Mouse (Mus musculus): ENCODE results near the gene Gapvd1. TPM values are rescaled to one million over a fixed set of nuclear protein-coding genes. Genes with fewer than 3 reads are reported as not detected.
"Not testable (repeated sequence)": the region's sequence is repeated elsewhere in the genome, so short reads cannot be mapped to it uniquely, and the experiment has no call there.

The Gapvd1 gene
- polyA plus RNA-seq, 1 experiment from 2014 or later, result 100 TPM

GRCm38 (mm10) chr2:34762174-34762573 lies 7.1 kb upstream of the Gapvd1 start:
- WGBS, result 92% methylated on average over 2 of the region's 2 CpGs
- no peak overlapping the region for H3K9ac ChIP-seq (ENCODE audit: low read length)

GRCm38 (mm10) chr2:34761272-34761671 lies 6.2 kb upstream of the Gapvd1 start:
- not testable (repeated sequence) for H3K9ac ChIP-seq (ENCODE audit: low read length); H3K27ac ChIP-seq (ENCODE audit: low read depth, low read length); H3K4me2 ChIP-seq (ENCODE audit: low read length); DNase-seq (ENCODE audit: low spot score); ATAC-seq; H3K27me3 ChIP-seq (replicated peaks; ENCODE audit: control insufficient read depth, insufficient read depth, low read length); H3K36me3 ChIP-seq (ENCODE audit: control insufficient read depth, insufficient read depth, low read length); H3K4me3 ChIP-seq (ENCODE audit: low read depth, low read length); H3K4me1 ChIP-seq (ENCODE audit: control insufficient read depth, insufficient read depth, low read length); H3K9me3 ChIP-seq (replicated peaks; ENCODE audit: control insufficient read depth, low read length)
- 85% methylated on average over 5 of the region's 5 CpGs for WGBS

More at GRCm38 (mm10) chr2:34762174-34762573, 7.1 kb upstream of the Gapvd1 start:
- Histone ChIP-seq H3K9me3 (replicated peaks; ENCODE audit: control insufficient read depth, low read length) (no peaks in the 10 kb centered on the region), H3K27ac (ENCODE audit: low read depth, low read length) (no peak overlapping the region), H3K4me1 (ENCODE audit: control insufficient read depth, insufficient read depth, low read length) (no peaks in the 10 kb centered on the region), H3K27me3 (replicated peaks; ENCODE audit: control insufficient read depth, insufficient read depth, low read length) (no peaks in the 10 kb centered on the region), H3K36me3 (ENCODE audit: control insufficient read depth, insufficient read depth, low read length) (no peaks in the 10 kb centered on the region), H3K4me2 (ENCODE audit: low read length) (no peak overlapping the region), H3K4me3 (ENCODE audit: low read depth, low read length) (no peak overlapping the region)
- ATAC-seq (no peak), DNase-seq (ENCODE audit: low spot score) (no peak)

GRCm38 (mm10) chr2:34757341-34757740 lies 2.3 kb upstream of the Gapvd1 start:
- no peak for DNase-seq (ENCODE audit: low spot score)
- no peak for ATAC-seq
- Histone ChIP-seq H3K27ac (ENCODE audit: low read depth, low read length) (no peak overlapping the region), H3K9me3 (replicated peaks; ENCODE audit: control insufficient read depth, low read length) (no peaks in the 10 kb centered on the region), H3K4me3 (ENCODE audit: low read depth, low read length) (no peak overlapping the region), H3K4me2 (ENCODE audit: low read length) (no peak overlapping the region), H3K27me3 (replicated peaks; ENCODE audit: control insufficient read depth, insufficient read depth, low read length) (no peaks in the 10 kb centered on the region), H3K4me1 (ENCODE audit: control insufficient read depth, insufficient read depth, low read length) (peaks cover 5% of the 10 kb centered on the region), H3K9ac (ENCODE audit: low read length) (no peak overlapping the region), H3K36me3 (ENCODE audit: control insufficient read depth, insufficient read depth, low read length) (no peaks in the 10 kb centered on the region)
- WGBS, result 61% methylated on average over 1 of the region's 1 CpGs

GRCm38 (mm10) chr2:34753811-34754550 lies 1.1 kb downstream of the Gapvd1 start:
- under 1% methylated on average over 81 of the region's 106 CpGs for WGBS
- Histone ChIP-seq H3K4me3 (ENCODE audit: low read depth, low read length) (peak overlapping the region; percentile 90), H3K9ac (ENCODE audit: low read length) (peak overlapping the region; percentile 94), H3K27me3 (replicated peaks; ENCODE audit: control insufficient read depth, insufficient read depth, low read length) (no peaks in the 10 kb centered on the region), H3K4me1 (ENCODE audit: control insufficient read depth, insufficient read depth, low read length) (peaks cover 8% of the 10 kb centered on the region), H3K36me3 (ENCODE audit: control insufficient read depth, insufficient read depth, low read length) (no peaks in the 10 kb centered on the region), H3K27ac (ENCODE audit: low read depth, low read length) (peak overlapping the region; percentile 94), H3K4me2 (ENCODE audit: low read length) (peak overlapping the region; percentile 68), H3K9me3 (replicated peaks; ENCODE audit: control insufficient read depth, low read length) (no peaks in the 10 kb centered on the region)
- DNase-seq (ENCODE audit: low spot score) (peak; percentile 88), ATAC-seq (peak; percentile 95)

GRCm38 (mm10) chr2:34750245-34750644 lies 4.8 kb downstream of the Gapvd1 start:
- Histone ChIP-seq H3K9ac (ENCODE audit: low read length) (no peak overlapping the region), H3K4me3 (ENCODE audit: low read depth, low read length) (no peak overlapping the region), H3K9me3 (replicated peaks; ENCODE audit: control insufficient read depth, low read length) (no peaks in the 10 kb centered on the region), H3K36me3 (ENCODE audit: control insufficient read depth, insufficient read depth, low read length) (peaks cover 5% of the 10 kb centered on the region; the same call in 1 of the 2 replicates), H3K4me2 (ENCODE audit: low read length) (no peak overlapping the region), H3K4me1 (ENCODE audit: control insufficient read depth, insufficient read depth, low read length) (peaks cover 8% of the 10 kb centered on the region), H3K27me3 (replicated peaks; ENCODE audit: control insufficient read depth, insufficient read depth, low read length) (no peaks in the 10 kb centered on the region), H3K27ac (ENCODE audit: low read depth, low read length) (no peak overlapping the region)
- WGBS, result 79% methylated on average over 2 of the region's 2 CpGs
- DNase-seq (ENCODE audit: low spot score) (no peak), ATAC-seq (no peak)

GRCm38 (mm10) chr2:34748479-34748878 lies 6.6 kb downstream of the Gapvd1 start:
- Histone ChIP-seq H3K36me3 (ENCODE audit: control insufficient read depth, insufficient read depth, low read length) (peaks cover 12% of the 10 kb centered on the region; the same call in 1 of the 2 replicates), H3K4me2 (ENCODE audit: low read length) (no peak overlapping the region), H3K27me3 (replicated peaks; ENCODE audit: control insufficient read depth, insufficient read depth, low read length) (no peaks in the 10 kb centered on the region), H3K9ac (ENCODE audit: low read length) (no peak overlapping the region), H3K9me3 (replicated peaks; ENCODE audit: control insufficient read depth, low read length) (no peaks in the 10 kb centered on the region), H3K4me1 (ENCODE audit: control insufficient read depth, insufficient read depth, low read length) (peaks cover 8% of the 10 kb centered on the region), H3K27ac (ENCODE audit: low read depth, low read length) (no peak overlapping the region), H3K4me3 (ENCODE audit: low read depth, low read length) (no peak overlapping the region)
- DNase-seq (ENCODE audit: low spot score) (no peak), ATAC-seq (no peak)
- WGBS, result 93% methylated on average over 4 of the region's 4 CpGs

- Histone ChIP-seq H3K4me2 (ENCODE audit: low read length) (no peak overlapping the region), H3K27ac (ENCODE audit: low read depth, low read length) (no peak overlapping the region), H3K4me3 (ENCODE audit: low read depth, low read length) (no peak overlapping the region), H3K36me3 (ENCODE audit: control insufficient read depth, insufficient read depth, low read length) (peaks cover 21% of the 10 kb centered on the region; the same call in 1 of the 2 replicates), H3K9me3 (replicated peaks; ENCODE audit: control insufficient read depth, low read length) (no peaks in the 10 kb centered on the region), H3K9ac (ENCODE audit: low read length) (no peak overlapping the region), H3K27me3 (replicated peaks; ENCODE audit: control insufficient read depth, insufficient read depth, low read length) (no peaks in the 10 kb centered on the region), H3K4me1 (ENCODE audit: control insufficient read depth, insufficient read depth, low read length) (no peaks in the 10 kb centered on the region; the same call in none of the 2 replicates)
- no peak for ATAC-seq
- DNase-seq (ENCODE audit: low spot score), result no peak
- 94% methylated on average over 2 of the region's 2 CpGs for WGBS
Observed at GRCm38 (mm10) chr2:34745673-34746072, 9.4 kb downstream of the Gapvd1 start.

- H3K4me1 ChIP-seq (ENCODE audit: control insufficient read depth, insufficient read depth, low read length), result no peaks in the 10 kb centered on the region; the same call in 1 of the 2 replicates
- DNase-seq (ENCODE audit: low spot score) (no peak), ATAC-seq (no peak)
Observed at GRCm38 (mm10) chr2:34744476-34744875, 10.6 kb downstream of the Gapvd1 start.

GRCm38 (mm10) chr2:34742675-34743074 lies 12.4 kb downstream of the Gapvd1 start:
- Histone ChIP-seq H3K9me3 (replicated peaks; ENCODE audit: control insufficient read depth, low read length) (no peaks in the 10 kb centered on the region), H3K36me3 (ENCODE audit: control insufficient read depth, insufficient read depth, low read length) (peaks cover 21% of the 10 kb centered on the region; the same call in 1 of the 2 replicates), H3K4me3 (ENCODE audit: low read depth, low read length) (no peak overlapping the region), H3K27ac (ENCODE audit: low read depth, low read length) (no peak overlapping the region), H3K9ac (ENCODE audit: low read length) (no peak overlapping the region), H3K4me2 (ENCODE audit: low read length) (no peak overlapping the region), H3K27me3 (replicated peaks; ENCODE audit: control insufficient read depth, insufficient read depth, low read length) (no peaks in the 10 kb centered on the region), H3K4me1 (ENCODE audit: control insufficient read depth, insufficient read depth, low read length) (no peaks in the 10 kb centered on the region)
- no peak for DNase-seq (ENCODE audit: low spot score)
- 95% methylated on average over 8 of the region's 8 CpGs for whole genome bisulfite sequencing
- ATAC-seq, result no peak

More at GRCm38 (mm10) chr2:34744476-34744875, 10.6 kb downstream of the Gapvd1 start:
- no peaks in the 10 kb centered on the region for H3K27me3 ChIP-seq (replicated peaks; ENCODE audit: control insufficient read depth, insufficient read depth, low read length)
- no peak overlapping the region for H3K4me2 ChIP-seq (ENCODE audit: low read length)
- peaks cover 21% of the 10 kb centered on the region; the same call in 1 of the 2 replicates for H3K36me3 ChIP-seq (ENCODE audit: control insufficient read depth, insufficient read depth, low read length)
- no peaks in the 10 kb centered on the region for H3K9me3 ChIP-seq (replicated peaks; ENCODE audit: control insufficient read depth, low read length)
- WGBS, result 94% methylated on average over 8 of the region's 8 CpGs
- H3K27ac ChIP-seq (ENCODE audit: low read depth, low read length), result no peak overlapping the region
- no peak overlapping the region for H3K4me3 ChIP-seq (ENCODE audit: low read depth, low read length)
- H3K9ac ChIP-seq (ENCODE audit: low read length), result no peak overlapping the region
